Mouse (Mus musculus) granulocyte monocyte progenitor cell, adult 5-6 weeks (primary cell): ENCODE measurements around the gene Larp7. TPM values are rescaled to one million over a fixed set of nuclear protein-coding genes. Genes with fewer than 3 reads are reported as not detected.
A peak's percentile ranks its signal among the peaks of the same experiment; 100 is the strongest.

Experiments
- ATAC-seq: replicated peaks from 2 replicates; pipeline ENCODE4 v1.8.0; 2016; ENCODE audit warnings: mild to moderate bottlenecking, moderate TSS enrichment, inconsistent platforms; ENCODE audit not compliant: poor library complexity, severe bottlenecking
- total RNA-seq, 2 experiments: library from RNA; stranded (forward) in 1 of 2; stranded (reverse) in 1 of 2; fragments of 200-712, 200-1000 nt in 1 of 2; fragments of >200 nt in 1 of 2; fragmentation: Nextera tagmentation in 1 of 2; gene quantifications; 2 replicates each; pipeline ENCODE4 v1.2.3; 2014 to 2017

Gene Larp7
- total RNA-seq, 2 experiments from 2014 or later, result 55.2 to 106 TPM

DNA sequence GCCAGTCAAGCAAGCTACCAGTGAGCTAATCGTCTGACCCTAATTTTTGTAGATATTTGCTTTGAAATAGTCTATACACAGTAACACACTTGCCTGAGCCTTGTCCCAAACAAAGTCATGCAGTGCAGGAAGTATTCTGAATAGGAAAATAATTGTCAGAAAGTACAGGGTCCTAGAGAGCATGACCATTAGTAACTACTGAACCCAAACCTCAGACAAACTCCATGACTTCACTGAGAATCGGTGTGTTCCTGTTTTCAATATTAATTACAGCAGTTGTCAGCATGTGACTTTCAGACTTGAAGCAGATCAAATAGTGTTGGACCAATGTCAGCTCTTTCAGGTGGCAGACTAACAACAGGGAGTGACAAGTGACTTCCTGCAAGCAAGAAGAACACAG is 39.5 kb downstream of the Larp7 start:
- ATAC-seq, result no peak

DNA sequence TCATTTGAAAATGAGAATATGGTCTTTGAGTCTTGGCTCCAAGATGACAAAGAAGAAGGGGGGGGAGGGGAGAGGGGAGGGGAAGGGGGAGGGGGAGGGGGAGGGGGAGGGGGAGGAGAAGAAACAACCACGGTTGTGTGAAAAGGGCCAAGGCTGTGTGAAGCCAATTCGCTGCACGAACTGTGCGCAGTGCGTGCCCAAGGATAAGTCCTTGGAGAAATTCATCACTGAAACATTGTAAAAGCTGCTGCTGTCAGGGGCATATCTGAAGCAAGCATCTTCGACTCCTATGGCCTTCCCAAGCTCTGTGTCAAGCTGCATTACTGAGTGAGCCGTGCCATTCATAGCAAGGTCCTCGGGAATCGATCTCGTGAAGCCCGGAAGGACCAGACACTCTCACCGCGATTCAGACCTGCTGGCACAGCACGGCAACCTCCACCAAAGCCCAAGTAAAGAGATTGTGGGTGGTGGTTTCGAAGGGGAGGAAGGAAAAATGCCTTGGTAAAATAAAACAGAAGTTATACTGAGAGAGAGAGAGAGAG is 40.3 kb downstream of the Larp7 start:
- ATAC-seq, result no peak

DNA sequence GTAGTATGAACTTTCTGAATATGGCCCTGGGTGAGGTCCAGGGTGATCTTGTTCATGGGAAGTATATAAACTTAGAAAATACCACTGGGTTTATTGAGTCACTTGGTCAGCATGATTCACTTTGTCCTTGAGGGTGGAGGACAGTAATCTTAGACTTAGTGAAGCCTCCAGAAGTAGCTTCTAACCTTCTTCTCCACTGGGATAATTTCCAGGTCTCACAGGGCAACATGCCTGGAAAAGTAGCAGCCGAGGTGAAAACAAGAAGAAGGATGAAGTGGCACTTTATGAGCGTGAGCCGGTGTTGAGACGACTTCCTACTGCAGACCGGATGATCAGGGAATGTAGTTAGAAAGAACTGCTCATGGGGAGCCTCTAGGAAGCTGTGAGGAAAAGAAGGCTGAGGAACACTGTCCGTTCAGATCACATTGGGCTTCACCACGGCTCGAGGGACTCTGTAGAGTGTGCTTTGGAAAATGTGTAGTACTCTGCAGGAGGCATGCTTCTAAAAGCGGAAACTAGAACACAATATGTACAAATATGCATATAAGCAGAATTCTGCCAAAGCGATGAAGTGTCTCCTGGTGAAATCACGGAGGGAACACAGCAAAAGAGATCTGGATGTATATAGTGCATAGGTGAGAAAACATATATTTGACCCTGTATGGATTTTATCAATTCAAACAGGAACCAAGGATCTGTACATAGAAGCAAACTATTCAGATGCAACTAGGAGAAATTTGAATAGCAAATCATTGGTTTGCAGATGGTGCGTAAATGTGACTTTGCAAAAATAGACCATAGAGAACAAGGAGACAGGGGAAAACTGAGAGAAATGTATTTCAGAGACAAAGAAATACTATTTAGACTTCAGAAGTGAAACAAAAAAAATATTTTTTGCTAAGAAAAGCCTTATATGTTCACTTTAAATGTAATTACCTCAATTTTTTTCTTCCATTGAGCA is 41.1 kb downstream of the Larp7 start:
- no peak for ATAC-seq

DNA sequence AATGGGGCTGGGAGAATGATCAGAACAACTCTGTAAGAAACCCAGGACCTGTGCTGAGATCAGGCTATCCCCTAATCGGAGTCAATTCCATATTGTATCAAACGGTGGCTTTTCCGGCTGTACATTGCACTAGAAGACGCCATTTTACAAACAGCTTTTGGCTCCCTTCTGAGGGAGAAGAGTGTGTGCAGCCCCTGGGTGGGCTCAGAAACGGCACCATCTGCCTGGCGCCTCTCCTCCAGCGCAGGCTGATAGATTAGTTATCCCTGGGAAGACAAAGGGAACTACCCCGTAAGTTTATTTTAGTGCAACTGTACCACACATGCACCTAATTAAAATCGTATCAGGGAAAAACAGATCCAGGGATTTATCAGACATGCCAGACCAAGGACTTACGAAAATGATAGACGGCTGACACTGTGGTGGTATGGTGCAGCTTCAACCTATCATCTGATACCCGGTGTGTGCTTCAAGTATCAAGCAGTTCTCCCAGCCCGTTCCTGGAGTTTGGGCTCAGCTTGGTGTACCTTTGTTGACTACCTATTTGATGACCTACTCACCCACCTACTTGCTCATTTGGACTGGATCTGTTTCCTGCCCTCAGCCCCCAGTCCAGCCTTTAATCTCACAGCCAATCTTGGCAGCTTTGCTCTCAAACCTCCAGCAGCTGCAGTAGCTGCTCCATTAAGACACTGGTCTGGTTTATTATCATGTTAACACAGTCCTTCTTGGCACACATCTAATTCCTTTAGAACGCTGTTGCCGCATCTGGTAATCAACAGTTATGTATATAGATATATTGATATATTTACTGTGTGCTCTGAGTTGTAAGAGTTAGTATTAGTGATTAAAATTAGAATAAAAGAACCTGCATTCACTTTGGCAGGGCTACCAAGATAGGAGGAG is 45.0 kb downstream of the Larp7 start:
- no peak for ATAC-seq

DNA sequence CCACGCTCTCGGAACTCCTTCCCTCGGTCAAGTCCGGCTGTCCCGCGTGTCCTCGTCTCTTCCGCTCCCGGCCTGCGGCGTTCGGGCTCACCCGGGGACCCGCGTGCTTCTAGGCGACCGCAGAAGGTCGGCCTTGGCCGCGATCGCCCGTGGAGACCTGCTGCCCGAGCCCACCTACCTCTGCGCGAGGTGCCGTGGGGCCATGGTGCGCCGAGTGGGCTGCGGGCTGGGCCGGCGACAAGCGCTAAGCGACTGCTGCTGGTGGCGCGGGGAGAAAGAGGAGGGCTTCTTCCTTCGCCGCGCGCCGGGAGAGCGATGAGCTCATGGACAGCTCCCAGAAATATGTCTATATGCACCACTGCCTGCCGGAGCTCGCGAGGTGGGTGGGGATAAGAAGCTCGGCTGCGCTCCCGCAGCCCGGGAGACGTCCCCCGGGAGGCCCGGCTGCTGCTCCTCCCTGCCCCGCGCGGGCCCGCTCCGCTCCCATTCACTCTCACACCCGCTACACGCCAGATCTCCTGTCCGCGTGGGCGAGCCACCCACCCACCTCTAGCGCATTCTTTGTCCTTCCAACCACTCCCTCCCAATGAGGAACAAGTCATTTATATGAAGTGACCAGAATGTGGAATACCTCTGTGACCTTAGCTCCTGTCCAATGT is 54.3 kb downstream of the Larp7 start, which contains the start of gene Ank2:
TSS of gene Ank2 (minus strand) at position 609 of the 659 bp plus-strand sequence.
- peak; percentile 70 for ATAC-seq

DNA sequence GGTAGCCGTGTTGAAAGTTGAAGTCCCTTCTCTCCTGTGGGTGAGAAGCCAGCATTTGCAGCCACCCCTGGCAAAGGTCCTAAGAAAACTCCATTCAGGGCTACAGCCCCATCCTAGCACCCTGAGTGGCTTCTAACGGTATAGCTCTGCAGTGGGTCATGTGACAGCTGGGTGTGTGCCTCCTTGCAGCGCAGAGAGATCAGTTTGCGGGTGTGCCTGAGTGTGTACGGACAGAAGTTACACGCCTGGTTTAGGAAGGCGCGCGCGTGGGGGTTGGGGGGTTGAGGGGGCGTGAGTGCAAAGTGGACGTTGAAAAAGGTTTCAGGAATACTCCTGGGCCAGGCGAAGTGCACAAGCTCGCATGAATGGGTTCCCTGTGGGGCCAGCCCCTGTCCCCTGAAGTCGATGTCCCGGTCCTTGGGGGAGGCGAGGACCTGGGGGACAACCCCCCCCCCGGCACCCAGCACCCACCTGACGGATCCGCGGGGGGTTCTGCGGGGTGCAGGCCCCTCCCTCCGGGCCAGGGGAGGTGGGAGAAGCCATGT is 54.9 kb downstream of the Larp7 start:
- peak; percentile 45 for ATAC-seq

DNA sequence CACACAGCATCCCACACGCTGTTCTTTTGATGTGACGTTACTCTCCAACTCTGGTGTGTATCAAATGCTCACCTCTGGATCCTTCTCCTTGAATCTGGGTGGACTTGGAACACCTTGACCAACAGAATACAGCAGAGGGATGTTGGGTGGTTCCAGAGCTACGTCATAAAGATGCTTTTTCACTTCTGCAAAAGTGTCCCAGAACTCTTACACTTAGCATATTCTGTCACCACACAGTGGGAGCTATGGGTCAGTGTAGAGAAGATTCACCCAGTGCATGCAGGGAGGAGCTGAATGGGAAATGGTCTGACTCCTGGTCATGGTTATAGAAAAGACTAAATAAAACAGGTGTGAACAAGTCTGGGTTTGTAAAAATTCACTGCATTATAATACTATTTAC is 60.5 kb downstream of the Larp7 start:
- ATAC-seq, result no peak

DNA sequence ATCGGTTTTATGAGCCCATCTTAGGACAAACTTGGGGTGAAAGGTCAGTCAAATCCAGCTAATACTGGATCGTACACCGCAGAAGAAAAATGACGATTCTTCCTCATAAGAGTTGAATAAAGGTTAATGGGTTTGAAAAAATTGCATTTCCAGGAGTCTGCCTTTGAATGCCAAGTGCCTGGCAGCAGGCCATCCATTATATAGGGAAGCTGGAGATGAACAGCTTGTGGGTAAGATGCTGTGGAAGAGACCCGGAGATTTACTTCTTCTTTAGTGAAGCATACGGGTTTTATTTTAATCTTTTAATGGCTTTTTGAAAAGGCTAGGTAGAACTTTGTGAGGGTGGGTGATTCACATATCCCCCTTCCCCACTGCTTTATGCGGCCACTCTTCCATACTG is 65.8 kb downstream of the Larp7 start:
- no peak for ATAC-seq

Other genes with a start within 250 kb of the Larp7 start
- 0.45 and 0.73 TPM in 2 replicates for gene Ank2, start 54.0 kb downstream of the Larp7 start, total RNA-seq (2014; fragmentation: Nextera tagmentation)
- gene Ank2, start 54.0 kb downstream of the Larp7 start, total RNA-seq (2017), result 0.26 TPM in 1 of 2 replicates, not detected in the other
- 26.1 and 30.8 TPM in 2 replicates for gene Zgrf1, start 140 bp upstream of the Larp7 start, total RNA-seq (2014; fragmentation: Nextera tagmentation)
- gene Zgrf1, start 140 bp upstream of the Larp7 start, total RNA-seq (2017), result 23.1 and 30.6 TPM in 2 replicates
- gene Neurog2, start 79.8 kb upstream of the Larp7 start, total RNA-seq (2014; fragmentation: Nextera tagmentation), result not detected in 2 replicates
- not detected in 2 replicates for gene Neurog2, start 79.8 kb upstream of the Larp7 start, total RNA-seq (2017)
- gene Alpk1, start 227.2 kb upstream of the Larp7 start, total RNA-seq (2014; fragmentation: Nextera tagmentation), result 10.5 and 16.1 TPM in 2 replicates
- gene Alpk1, start 227.2 kb upstream of the Larp7 start, total RNA-seq (2017), result 14.9 and 19.7 TPM in 2 replicates
- gene Tifa, start 236.5 kb upstream of the Larp7 start, total RNA-seq (2014; fragmentation: Nextera tagmentation), result 49.4 and 52.3 TPM in 2 replicates
- 51.3 and 53.6 TPM in 2 replicates for gene Tifa, start 236.5 kb upstream of the Larp7 start, total RNA-seq (2017)